Mouse (Mus musculus): ENCODE results near the gene Arhgap31.

- TF ChIP-seq CTCF (IDR thresholded peaks at IDR 0.05; ENCODE audit: low read depth, low read length) (no peak), POLR2A (IDR thresholded peaks at IDR 0.05; ENCODE audit: borderline replicate concordance, low read depth, low read length) (no peak)
These were observed 18.1 kb downstream of the Arhgap31 start for GRCm38 (mm10) chr16:38694906-38695540.
